Mouse (Mus musculus): Measurements from ENCODE around the gene Psmd13. TPM values are rescaled to one million over a fixed set of nuclear protein-coding genes. Genes with fewer than 3 reads are reported as not detected.

Psmd13 gene
- total RNA-seq, 2 experiments from 2014 or later: 113 to 119 TPM

- DNase-seq: no peak
Observed at GRCm38 (mm10) chr7:140907697-140908096, 25.9 kb downstream of the Psmd13 start.

DNA sequence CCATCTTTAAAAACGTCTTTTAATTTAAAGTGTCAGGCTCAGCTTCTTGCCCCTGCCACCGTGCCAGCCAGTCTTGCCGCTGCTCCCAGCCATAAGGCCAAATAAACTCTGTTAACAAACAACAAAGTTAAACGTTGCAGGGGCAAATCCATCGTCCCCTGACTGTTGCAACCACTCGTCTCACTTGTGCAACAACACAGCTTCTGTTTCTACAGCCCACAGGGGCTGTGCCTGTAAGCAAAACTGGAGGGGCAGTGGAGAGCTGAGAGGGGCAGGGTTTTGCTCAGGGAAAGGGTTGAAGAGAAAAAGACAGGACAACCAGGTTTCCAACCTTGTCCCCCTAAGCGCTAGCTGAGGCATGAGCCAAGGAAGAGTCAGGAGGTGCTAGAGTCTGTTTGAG is 26.4 kb downstream of the Psmd13 start:
- no peak for DNase-seq

DNA sequence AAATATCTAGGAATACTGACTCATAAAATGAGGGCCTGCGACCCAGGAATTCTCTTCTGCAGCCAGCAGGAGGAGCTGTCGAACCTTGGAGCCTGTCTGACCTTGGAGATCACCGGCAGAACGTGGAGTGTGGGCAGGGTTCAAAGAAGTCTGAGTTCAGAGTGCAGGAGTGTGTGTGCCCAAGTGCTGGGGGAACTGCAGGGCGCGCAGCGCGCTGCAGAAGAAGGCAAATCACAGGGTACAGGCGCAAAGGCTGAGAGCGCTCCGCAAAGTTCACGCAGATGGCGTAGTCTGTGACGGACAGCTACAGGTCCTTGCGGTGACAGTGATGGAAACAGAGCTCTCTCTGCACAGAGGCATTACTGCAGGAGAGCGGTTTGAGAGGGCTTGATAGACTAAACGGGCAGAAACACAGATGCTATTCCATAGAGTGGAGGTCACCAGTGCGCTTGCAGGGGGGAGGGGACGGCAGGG is 26.9 kb downstream of the Psmd13 start:
- DNase-seq: peak; percentile 57 to 71

- DNase-seq: no peak
Observed at GRCm38 (mm10) chr7:140912293-140912692, 30.5 kb downstream of the Psmd13 start.

DNA sequence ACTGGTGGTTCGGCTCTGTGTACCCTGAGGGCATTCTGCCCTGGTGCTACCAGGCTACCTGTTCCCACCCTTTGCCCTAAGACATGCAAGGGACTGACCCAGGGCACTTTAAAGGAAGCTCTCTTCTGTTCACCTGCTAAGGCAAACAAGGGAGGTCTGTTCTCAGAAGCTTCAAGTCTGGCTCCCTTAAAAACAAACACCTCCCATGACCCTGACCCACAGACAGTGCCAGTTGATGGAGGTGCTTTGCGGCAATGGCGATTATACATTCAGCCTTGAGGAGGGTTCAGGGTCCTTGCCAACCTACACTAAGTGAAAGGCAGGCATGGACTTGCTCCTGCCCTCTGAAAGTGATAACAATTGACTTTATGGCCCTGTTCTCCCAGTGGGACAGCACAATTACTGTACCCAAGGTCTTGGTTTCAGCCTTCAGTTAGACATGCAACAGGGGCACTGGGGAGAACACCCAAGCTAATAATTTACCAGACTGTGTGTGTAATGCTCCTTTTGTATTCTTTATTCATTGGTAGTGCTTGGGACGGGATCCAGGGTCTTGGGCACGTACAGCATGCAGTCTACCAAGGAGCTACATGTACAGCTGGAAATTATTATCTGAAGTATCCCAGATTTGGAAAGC is 31.2 kb downstream of the Psmd13 start:
- DNase-seq: no peak

DNA sequence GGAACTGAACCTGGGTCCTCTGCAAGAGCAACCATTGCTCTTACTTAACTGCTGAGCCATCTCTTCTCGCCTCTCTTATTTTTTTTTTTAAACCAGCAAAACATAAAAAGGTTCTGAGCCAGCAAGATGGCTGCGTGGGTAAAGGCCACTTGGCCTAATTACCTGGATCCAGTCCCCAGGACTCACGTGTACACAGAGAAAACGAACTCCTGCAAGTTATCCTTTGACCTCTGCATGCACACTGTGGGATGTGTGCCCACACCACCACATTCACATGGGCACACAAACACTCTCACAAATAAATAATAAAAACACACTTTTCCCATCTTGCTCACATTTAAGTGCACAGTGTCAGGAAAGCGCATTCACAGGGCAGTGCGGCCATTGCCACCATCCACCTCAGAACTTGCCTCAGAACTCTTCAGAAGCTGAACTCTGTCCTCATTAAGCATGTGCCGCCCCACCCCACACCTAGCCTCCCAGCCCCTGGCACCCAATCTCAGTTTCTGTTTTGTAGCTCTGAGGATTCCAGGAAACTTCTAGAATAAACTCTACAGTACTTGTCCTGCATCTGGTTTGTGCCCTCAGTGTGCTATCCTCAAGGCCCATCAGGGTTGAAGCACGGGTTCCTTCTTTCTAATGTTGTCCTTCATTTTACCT is 32.4 kb downstream of the Psmd13 start:
- no peak for DNase-seq

DNA sequence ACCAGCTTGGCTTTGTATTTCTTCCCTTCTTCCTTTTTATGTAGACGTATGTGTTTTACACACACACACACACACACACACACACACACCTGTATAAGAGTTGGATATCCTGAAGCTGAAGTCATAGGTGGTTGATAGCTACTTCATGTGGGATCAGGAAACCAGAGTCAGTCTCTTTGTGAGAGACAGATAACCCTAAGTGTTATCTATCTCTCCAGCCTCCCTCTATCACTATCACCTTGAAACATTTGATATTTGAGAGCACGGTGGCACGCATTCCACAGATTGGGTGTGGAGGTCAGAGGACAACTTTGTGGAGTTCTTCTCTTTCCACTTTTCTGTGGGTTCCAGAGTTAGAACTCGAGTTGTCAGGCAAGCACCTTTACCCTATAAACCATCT is 38.1 kb downstream of the Psmd13 start:
- no peak for DNase-seq

DNA sequence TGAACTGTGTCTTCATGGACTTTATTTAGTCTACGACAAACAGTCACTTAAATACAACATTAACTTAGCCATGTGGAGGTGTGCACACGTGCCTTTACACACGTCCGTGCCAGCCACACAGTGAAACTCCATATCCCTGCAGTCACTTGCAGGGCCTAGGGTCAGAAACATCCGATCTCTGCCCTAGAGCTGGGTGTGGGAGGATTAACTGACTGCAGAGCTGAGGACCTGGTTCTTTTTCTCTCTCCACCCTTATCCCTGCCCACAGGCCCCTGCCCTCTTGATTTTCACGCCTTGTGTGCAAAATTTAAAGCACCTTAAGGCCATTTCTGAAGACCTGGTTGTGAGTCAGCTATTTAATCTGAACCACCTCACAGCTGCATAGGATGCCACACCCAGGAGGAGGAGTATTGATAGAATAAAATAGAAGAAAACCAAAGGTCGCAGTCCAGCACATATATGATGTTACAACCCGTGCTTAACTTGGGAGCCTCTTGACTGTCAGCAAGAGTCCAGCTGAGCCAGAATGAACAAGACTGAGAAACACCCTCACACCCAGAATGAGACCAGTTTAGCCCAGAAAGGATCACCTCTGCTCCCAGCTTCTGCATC is 38.8 kb downstream of the Psmd13 start, which contains the start of gene Nlrp6:
TSS of gene Nlrp6 (plus strand) at position 485 of the 612 bp plus-strand sequence.
- no peak for DNase-seq

GRCm38 (mm10) chr7:140921225-140921975 is 39.6 kb downstream of the Psmd13 start:
- DNase-seq: no peak

- DNase-seq: peak; percentile 29 to 35
Observed at GRCm38 (mm10) chr7:140922398-140923069, 40.8 kb downstream of the Psmd13 start.

DNA sequence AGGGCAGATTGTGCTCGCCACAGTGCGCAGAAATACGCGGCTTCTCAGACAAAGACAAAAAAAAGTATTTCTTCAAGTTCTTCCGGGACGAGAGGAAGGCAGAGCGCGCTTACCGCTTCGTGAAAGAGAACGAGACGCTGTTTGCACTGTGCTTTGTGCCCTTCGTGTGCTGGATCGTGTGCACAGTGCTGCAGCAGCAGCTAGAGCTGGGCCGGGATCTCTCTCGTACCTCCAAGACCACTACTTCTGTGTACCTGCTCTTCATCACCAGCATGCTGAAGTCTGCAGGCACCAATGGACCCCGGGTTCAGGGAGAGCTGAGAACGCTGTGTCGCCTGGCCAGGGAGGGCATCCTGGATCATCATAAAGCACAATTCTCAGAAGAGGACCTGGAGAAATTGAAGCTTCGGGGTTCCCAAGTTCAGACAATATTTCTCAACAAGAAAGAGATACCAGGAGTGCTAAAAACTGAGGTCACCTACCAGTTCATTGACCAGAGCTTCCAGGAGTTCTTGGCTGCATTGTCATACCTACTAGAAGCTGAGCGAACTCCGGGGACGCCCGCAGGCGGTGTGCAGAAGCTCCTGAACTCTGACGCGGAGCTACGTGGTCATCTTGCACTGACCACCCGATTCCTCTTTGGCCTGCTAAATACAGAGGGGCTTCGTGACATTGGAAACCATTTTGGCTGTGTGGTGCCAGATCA is 41.5 kb downstream of the Psmd13 start:
- no peak for DNase-seq

DNA sequence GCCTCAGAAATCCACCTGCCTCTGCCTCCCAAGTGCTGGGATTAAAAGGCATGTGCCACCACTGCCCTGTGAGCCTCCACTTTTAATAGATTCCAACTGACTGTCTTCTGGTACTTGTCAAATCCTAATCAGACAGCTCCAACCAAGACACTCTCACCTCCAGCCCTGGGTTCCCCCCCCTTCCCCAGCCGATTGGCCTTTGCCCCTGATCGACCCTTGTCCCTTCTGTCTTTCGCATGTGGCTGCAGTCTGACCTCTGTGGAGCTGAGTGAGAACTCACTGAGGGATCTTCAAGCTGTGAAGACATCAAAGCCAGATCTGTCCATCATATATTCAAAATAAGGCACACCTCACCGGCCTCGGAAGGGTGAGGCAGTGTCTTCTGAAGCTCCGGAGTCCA is 45.4 kb downstream of the Psmd13 start:
- no peak for DNase-seq

- DNase-seq: no peak
Observed at GRCm38 (mm10) chr7:140938436-140938835, 56.7 kb downstream of the Psmd13 start.

- no peak for DNase-seq
Observed at GRCm38 (mm10) chr7:140938896-140939295, 57.1 kb downstream of the Psmd13 start.

GRCm38 (mm10) chr7:140939669-140940171 is 58.0 kb downstream of the Psmd13 start:
- DNase-seq: no peak

DNA sequence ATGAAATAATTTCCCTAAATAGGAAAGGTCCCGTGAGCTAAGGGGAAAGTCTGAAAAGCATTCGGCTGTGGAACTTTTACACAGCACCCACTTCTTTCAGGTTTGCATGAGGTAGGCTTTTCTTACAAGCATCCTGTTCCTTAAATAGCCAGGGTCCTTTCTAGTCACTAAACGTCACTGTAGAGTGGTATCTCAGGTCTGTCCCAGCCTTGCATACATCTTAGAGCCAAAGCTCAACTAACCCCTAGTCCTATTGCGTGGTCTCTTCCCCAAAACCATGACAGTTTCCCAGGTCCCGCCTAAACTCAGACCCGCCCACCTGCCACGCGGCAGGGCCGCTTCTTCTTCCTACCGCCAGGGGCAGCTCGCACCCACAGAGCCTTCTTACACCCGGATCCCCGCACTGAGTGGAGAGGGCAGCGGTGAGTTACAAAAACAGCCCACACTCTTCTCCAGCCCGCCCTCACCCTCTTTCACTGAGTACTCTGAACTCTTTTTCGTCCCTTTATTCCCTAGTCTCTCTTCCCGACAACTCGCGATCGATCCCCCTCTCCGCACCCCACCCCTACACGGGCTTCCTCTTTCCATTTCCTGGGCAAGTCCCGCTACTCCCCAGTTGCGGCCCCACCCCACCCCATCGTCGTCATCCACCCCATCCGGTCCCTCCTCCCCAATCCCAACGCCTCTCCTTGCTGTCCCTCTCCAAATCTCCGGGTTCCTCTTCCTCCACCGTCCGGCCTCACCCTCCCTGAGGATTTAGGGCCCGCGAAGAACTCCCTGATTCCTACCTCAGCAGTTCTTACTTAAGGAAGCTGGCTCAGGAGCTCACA is 59.7 kb downstream of the Psmd13 start, which contains the start of gene Pgghg:
TSS of gene Pgghg (plus strand) at position 170 of the 830 bp plus-strand sequence.
- peak; percentile 48 to 55 for DNase-seq

- no peak for DNase-seq
Observed at GRCm38 (mm10) chr7:140942341-140942740, 60.6 kb downstream of the Psmd13 start.

DNA sequence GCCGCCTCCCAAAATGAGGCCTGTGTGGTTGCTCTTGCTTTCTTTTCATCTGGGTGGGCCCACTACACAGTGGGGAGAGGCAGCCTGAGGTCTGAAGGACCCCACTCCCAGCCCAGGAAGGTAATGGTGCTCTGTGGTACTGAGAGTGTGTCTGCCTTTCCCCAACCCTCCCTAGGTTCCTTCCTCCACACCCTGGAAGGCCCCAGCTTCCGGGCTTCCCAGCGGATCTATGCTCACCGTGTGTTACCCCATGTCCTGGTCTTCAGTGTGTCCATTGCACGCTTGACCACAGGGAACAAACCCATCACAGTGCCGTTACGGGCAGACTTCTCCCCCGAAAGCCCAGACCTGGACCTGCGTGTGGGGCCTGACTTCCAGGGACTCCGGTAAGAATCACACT is 61.0 kb downstream of the Psmd13 start:
- DNase-seq: no peak

- DNase-seq: no peak
Observed at GRCm38 (mm10) chr7:140943356-140943755, 61.6 kb downstream of the Psmd13 start.

GRCm38 (mm10) chr7:140944236-140944635 is 62.5 kb downstream of the Psmd13 start:
- no peak for DNase-seq

All from layer of hippocampus, postnatal 36 days (tissue).